Mouse (Mus musculus) forebrain, embryonic 16.5 days (tissue): ENCODE results near the gene Dnajb9. TPM values are rescaled to one million over a fixed set of nuclear protein-coding genes. Genes with fewer than 3 reads are reported as not detected.
"Not testable (repeated sequence)": the region's sequence is repeated elsewhere in the genome, so short reads cannot be mapped to it uniquely, and the experiment has no call there.

Source experiments
- ATAC-seq: fragments of 200-750 bp; cut with Nextera tagmentation; 2 replicates; pipeline ENCODE4 v1.8.0; 2017; ENCODE audit warnings: mild to moderate bottlenecking, moderate library complexity
- H3K27ac ChIP-seq: fragments of 300-500 bp; sonication (generic); 2 replicates; pipeline ENCODE4 v1.5.1; 2014; ENCODE audit warnings: low read length, control low read depth
- H3K27me3 ChIP-seq: fragments of 300-500 bp; sonication (generic); replicated peaks from 2 replicates; pipeline ENCODE4 v1.6.1; 2014; ENCODE audit warnings: low read length; ENCODE audit not compliant: control insufficient read depth, insufficient read depth
- H3K36me3 ChIP-seq: fragments of 300-500 bp; sonication (generic); 2 replicates; pipeline ENCODE4 v1.6.1; 2014; ENCODE audit not compliant: control insufficient read depth, insufficient read depth
- H3K4me1 ChIP-seq: fragments of 300-500 bp; sonication (generic); replicated peaks from 2 replicates; pipeline ENCODE4 v1.6.1; 2014; ENCODE audit warnings: low read length; ENCODE audit not compliant: control insufficient read depth, insufficient read depth
- H3K4me2 ChIP-seq: fragments of 300-500 bp; sonication (generic); 2 replicates; pipeline ENCODE4 v1.6.1; 2014; ENCODE audit warnings: mild to moderate bottlenecking, low read length, control low read depth
- H3K4me3 ChIP-seq: fragments of 300-500 bp; sonication (generic); replicated peaks from 2 replicates; pipeline ENCODE4 v1.5.1; 2014; ENCODE audit warnings: mild to moderate bottlenecking, low read length, control low read depth
- H3K9ac ChIP-seq: fragments of 300-500 bp; sonication (generic); replicated peaks from 2 replicates; pipeline ENCODE4 v1.6.1; 2014; ENCODE audit warnings: low read depth, low read length, control low read depth
- H3K9me3 ChIP-seq: fragments of 300-500 bp; sonication (generic); 2 replicates; pipeline ENCODE4 v1.6.1; 2016; ENCODE audit warnings: low read length; ENCODE audit not compliant: control insufficient read depth
- WGBS: fragments of 180-500 bp; shearing (Covaris S2); extraction: QIAGEN DNeasy Blood & Tissue Kit; methylation state at CpG from one replicate; pipeline ENCODE4 v1.1.7; 2014; 5-methylcytosine and 5-hydroxymethylcytosine counted together
- polyA plus RNA-seq: library from polyadenylated mRNA; unstranded; fragments of >200 nt; fragmentation: Nextera tagmentation; extraction: Ambion mirVana; gene quantifications from 2 replicates; pipeline ENCODE4 v1.2.1, GENCODE M21; 2015

Dnajb9 gene
- polyA plus RNA-seq, result 30.3 and 36.5 TPM in 2 replicates

DNA sequence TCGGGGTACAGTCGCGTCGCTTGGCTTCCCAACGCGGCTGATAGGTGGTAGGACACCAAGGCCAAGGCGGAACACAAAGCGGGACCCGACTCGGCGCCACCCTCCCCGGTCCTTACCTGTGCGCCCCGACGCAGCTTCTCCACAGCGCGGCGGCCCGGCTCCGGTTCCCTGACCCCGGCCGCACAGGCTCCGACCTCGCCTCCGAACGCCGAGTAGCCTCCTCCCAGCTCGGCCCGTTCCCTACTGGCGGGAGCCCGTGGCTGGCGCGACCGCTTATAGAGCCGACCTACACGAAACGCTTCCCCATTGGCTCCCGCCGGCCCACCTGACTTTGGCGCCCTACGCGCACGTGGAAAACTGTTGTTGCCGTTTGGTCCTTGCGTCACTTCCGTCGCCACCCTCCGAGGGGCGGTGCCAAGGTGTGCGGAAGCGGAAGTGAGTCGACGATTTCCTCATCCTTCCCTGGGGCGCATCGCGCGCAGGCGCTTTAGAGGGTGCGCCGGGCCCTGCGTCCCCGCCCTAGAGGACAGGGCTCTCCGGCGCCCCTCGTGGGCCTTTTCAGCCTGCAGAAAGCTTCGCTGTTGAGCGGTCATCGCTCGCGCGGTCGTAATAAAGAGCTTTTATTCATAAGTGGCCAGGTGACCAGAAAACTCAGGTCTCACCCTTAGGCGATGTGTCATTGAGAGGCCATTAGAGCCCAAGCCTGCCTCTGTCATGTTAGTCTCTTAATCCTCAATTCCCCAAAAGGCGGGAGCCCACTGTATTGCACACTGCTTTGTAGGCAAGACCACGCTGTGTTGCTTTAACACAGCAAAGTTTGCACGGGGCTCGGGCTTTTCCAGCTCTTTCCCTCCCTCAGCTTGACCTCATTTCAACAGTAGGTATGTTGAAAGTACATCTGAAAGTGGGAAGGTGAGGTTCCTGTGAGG lies at the start of gene Dnajb9:
Gene Dnajb9, minus strand, starts transcription at position 503 of the 929 bp plus-strand sequence.
- Histone ChIP-seq H3K4me1 (peaks cover 8% of the 10 kb centered on the region), H3K9ac (peak within 1 kb of the TSS; percentile 87), H3K9me3 (no peaks in the 10 kb centered on the region), H3K36me3 (peaks cover 4% of the 10 kb centered on the region), H3K4me2 (peak within 1 kb of the TSS; percentile 79), H3K27ac (peak within 1 kb of the TSS; percentile 85), H3K27me3 (0 out of 2 replicates have a peak, but pooled peaks cover 2% of the 10 kb centered on the region), H3K4me3 (peak within 1 kb of the TSS; percentile 93)
- ATAC-seq, result peak; percentile 98
- WGBS, result under 1% methylated on average over 76 of the region's 77 CpGs

DNA sequence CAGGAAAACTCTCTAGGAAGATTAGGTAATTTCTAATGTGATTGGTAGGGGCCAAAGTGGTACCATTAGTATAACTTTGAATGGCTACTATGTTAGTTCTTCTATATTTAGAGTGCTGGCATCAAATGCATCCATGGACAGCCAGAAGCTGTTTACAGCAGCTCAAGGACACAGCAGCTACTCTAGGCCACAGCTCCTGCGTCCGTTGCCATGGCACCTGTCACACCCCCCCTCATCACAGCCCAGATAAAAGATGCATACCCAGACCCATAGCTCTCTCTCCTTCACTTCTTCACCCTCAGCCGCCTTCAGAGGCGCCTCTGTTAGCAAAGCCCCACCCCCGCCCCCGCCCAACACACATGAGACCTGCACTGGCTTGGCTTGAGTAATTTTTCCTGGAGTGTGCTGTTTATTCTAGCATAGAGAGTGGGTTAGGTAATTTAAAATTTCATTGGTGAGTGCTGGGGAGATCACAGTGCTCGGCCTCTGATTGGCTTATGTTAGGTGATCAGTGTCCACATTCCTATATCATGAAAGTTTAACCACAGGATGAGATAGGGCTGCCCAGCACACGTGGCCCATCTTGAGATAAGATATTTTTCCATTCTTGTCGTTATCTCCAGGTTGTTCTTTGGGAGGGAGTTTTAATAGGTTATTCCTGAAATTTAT lies 38.3 kb upstream of the Dnajb9 start:
- ATAC-seq, result no peak
- WGBS, result 81% methylated on average over 9 of the region's 9 CpGs

DNA sequence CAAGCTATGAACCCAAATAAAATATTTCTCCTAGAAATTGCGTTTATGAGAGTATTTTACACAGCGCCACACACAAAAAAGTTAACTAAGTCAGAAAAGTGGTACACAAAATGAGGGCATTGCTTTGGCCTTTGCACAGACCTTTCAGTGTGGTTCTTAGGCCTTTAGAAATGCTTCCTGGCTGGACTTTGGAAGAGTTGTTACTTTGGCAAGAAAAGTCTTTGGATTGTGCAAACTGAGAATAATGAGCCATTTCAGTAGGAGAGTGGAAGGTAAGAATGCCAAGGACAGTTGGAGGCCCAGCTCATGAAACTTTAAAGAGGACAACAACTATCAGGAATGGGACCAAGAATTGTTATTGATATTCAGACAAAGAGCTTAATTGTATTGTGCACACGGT lies 35.6 kb upstream of the Dnajb9 start:
- Histone ChIP-seq H3K9me3 (no peaks in the 10 kb centered on the region), H3K4me1 (no peaks in the 10 kb centered on the region), H3K4me3 (no peak overlapping the region), H3K9ac (no peak overlapping the region), H3K27me3 (no peaks in the 10 kb centered on the region), H3K36me3 (no peaks in the 10 kb centered on the region), H3K27ac (no peak overlapping the region), H3K4me2 (no peak overlapping the region)
- WGBS, result 89% methylated on average over 3 of the region's 3 CpGs
- ATAC-seq, result no peak

More for the DNA sequence above, 38.3 kb upstream of the Dnajb9 start:
- no peaks in the 10 kb centered on the region for H3K9me3 ChIP-seq
- H3K36me3 ChIP-seq, result no peaks in the 10 kb centered on the region
- no peak overlapping the region for H3K4me3 ChIP-seq
- no peak overlapping the region for H3K27ac ChIP-seq
- no peak overlapping the region for H3K4me2 ChIP-seq
- no peaks in the 10 kb centered on the region for H3K27me3 ChIP-seq
- no peak overlapping the region for H3K9ac ChIP-seq
- H3K4me1 ChIP-seq, result no peaks in the 10 kb centered on the region

DNA sequence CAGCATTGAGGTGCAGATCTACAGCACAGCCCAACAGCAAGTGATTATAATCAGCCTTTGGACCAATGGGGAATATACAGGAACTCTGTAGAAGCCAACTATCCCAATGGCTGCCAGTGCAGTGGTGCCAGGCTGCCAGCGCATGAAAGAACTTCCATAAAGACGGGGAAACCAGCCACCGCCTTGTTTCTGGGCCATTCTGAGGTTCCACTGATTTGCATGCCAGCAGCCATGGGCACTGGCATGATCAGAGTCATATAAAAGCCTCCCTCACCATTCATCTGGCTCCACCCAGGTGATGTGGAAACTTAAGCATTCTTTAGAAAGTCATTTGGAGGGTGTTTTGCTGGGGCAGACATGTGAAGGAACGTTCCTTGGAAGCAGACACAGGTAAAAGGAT lies 32.3 kb upstream of the Dnajb9 start:
- Histone ChIP-seq H3K9ac (no peak overlapping the region), H3K27me3 (no peaks in the 10 kb centered on the region), H3K4me2 (no peak overlapping the region), H3K4me1 (no peaks in the 10 kb centered on the region), H3K9me3 (no peaks in the 10 kb centered on the region), H3K36me3 (no peaks in the 10 kb centered on the region), H3K27ac (no peak overlapping the region), H3K4me3 (no peak overlapping the region)
- WGBS, result 87% methylated on average over 4 of the region's 4 CpGs
- ATAC-seq, result no peak

DNA sequence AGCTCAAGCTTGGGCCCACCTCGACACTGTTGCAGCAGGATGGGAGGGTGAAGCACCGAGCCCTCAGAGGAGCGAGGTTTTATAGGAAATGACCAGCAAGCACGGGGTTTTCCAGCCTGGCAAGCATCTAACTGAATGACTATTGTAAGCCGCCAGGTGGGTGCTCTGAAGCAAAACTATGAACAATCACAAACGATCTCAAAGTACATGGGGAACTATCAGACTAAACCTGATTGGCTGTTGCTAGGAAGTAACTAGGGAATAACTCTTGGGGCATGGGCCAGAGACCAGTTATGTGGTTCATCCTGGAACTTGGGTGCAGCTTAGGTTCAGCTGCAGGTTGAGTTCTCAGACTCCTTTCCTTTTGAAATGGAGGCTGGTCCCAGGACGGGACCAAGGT lies 31.0 kb upstream of the Dnajb9 start:
- Histone ChIP-seq H3K27ac (no peak overlapping the region), H3K4me2 (no peak overlapping the region), H3K4me1 (no peaks in the 10 kb centered on the region), H3K9ac (no peak overlapping the region), H3K9me3 (no peaks in the 10 kb centered on the region), H3K36me3 (no peaks in the 10 kb centered on the region), H3K27me3 (no peaks in the 10 kb centered on the region), H3K4me3 (no peak overlapping the region)
- WGBS, result 65% methylated on average over 7 of the region's 7 CpGs
- no peak for ATAC-seq

DNA sequence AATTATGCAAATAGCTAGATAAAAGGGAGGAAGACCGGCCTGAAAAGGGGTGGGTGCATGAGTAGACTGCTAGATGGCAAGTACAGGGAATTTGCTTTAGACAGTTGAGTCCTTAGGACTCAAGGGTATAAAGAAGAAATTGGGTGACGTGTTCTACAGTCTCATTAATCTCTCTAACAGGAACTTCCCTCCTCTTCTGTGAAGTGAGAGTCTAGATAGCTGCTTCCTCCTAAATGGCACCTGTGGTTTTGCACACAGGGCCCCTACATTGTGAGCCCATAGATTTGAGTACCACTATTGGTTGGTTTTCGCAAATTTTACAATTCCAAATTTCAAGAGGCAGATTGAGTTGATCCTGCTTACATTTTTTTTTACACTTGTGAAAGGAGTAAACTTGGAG lies 14.5 kb upstream of the Dnajb9 start:
- no peak overlapping the region for H3K4me3 ChIP-seq
- no peaks in the 10 kb centered on the region for H3K9me3 ChIP-seq
- WGBS, result 74% methylated on average over 3 of the region's 3 CpGs
- H3K4me2 ChIP-seq, result no peak overlapping the region
- ATAC-seq, result no peak
- H3K27me3 ChIP-seq, result no peaks in the 10 kb centered on the region
- peaks cover 8% of the 10 kb centered on the region for H3K4me1 ChIP-seq
- H3K27ac ChIP-seq, result no peak overlapping the region
- no peak overlapping the region for H3K9ac ChIP-seq
- H3K36me3 ChIP-seq, result no peaks in the 10 kb centered on the region

DNA sequence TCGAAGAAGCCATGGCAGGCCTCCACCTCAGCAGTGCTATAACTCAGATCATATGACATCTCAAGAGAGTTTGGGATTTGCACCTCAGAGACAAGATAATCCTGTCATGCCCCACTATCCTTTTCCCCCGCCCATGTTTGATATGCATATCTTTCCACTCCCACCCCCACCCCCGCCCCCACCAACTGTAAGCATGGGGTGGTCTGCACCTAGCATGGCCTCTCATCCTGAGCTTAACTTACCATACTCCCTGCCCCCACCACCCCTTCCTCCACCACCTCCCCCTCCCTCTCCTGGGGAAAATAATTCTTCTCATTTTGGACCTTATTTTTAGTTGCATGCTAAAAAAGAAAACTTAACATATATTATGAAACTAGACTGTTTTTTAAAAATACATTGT lies 12.9 kb upstream of the Dnajb9 start:
- no peak for ATAC-seq
- Histone ChIP-seq H3K9ac (no peak overlapping the region), H3K9me3 (no peaks in the 10 kb centered on the region), H3K4me3 (no peak overlapping the region), H3K36me3 (no peaks in the 10 kb centered on the region), H3K27ac (no peak overlapping the region), H3K27me3 (no peaks in the 10 kb centered on the region), H3K4me1 (peaks cover 8% of the 10 kb centered on the region), H3K4me2 (no peak overlapping the region)
- 81% methylated on average over 3 of the region's 3 CpGs for WGBS

DNA sequence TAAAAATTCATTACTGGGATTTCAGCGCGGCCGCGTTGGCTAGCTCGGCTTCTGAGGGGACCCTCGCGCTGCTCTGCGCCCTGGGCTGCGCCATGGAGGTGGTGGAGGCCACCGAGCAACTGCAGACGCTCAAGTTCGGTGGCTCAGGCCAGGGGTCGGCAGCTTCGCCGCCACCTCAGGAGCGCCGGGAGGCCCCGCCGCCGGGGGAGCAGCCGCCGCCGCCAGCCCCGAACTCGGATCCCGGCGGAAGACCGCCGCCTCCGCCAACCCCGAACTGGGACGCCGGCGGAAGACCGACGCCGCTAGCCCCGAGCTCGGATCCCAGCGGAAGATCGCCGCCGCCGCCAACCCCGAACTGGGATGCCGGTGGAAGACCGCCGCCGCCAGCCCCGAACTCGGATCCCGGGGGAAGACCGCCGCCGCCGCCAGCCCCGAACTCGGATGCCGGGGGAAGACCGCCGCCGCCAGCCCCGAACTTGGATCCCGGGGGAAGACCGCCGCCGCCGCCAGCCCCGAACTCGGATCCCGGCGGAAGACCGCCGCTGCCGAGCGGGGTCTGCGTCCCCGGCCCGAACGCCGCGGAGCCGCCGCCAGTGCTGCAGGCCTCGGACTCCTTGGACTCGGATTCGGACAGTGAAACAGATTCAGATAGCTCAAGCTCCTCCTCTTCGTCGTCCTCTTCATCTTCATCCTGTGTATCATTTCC lies 11.7 kb upstream of the Dnajb9 start:
- no peaks in the 10 kb centered on the region for H3K36me3 ChIP-seq
- no peaks in the 10 kb centered on the region for H3K27me3 ChIP-seq
- peak overlapping the region; percentile 58 for H3K4me3 ChIP-seq
- H3K9ac ChIP-seq, result peak overlapping the region; percentile 73
- H3K4me2 ChIP-seq, result peak overlapping the region; percentile 89
- ATAC-seq, result 0 out of 2 replicates have a peak, but pooled peaks have one; percentile 45
- H3K9me3 ChIP-seq, result no peaks in the 10 kb centered on the region
- 2% methylated on average over 85 of the region's 89 CpGs for WGBS
- no peak overlapping the region for H3K27ac ChIP-seq
- peaks cover 8% of the 10 kb centered on the region for H3K4me1 ChIP-seq

DNA sequence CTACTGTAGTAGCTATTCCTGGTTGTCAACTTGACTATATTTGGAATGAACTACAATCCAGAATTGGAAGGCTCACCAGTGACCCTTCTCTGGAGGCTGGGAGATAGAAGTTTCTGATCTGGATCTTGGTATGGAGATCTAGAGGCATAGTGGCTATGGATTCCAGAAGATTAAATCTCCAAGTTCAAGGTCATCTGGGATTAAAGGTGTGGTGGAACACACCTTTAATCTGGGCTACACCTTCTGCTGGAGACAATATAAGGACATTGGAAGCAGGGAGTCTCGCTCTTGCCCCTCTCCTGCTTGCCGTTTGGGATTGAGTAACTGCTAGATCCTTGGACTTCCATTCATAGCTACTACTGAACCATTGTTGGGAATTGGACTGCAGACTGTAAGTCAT lies 10.9 kb upstream of the Dnajb9 start, which contains the start of gene Pnpla8:
Gene Pnpla8, plus strand, starts transcription at position 301 of the 400 bp plus-strand sequence.
- WGBS, result 93% methylated on average over 2 of the region's 2 CpGs
- not testable (repeated sequence) for ATAC-seq, H3K27ac ChIP-seq, H3K4me1 ChIP-seq, H3K9me3 ChIP-seq, H3K36me3 ChIP-seq, H3K27me3 ChIP-seq
- H3K4me2 ChIP-seq, result peak within 1 kb of the TSS; percentile 89
- H3K4me3 ChIP-seq, result peak within 1 kb of the TSS; percentile 58
- peak within 1 kb of the TSS; percentile 73 for H3K9ac ChIP-seq
